Mouse (Mus musculus) MEL (cell line): ENCODE measurements around the gene Il10.

Source experiments
- CHD1 ChIP-seq: IDR thresholded peaks from 2 replicates; pipeline ENCODE4 v1.6.1; 2012; ENCODE audit warnings: low read depth, mild to moderate bottlenecking, inconsistent platforms, low read length, improper control_type of control experiment
- CHD2 ChIP-seq: IDR thresholded peaks from 2 replicates; pipeline ENCODE4 v1.6.1; 2011; ENCODE audit warnings: low read length, improper control_type of control experiment
- CTCF ChIP-seq, 3 experiments: IDR thresholded peaks in 2 of 3; conservative IDR thresholded peaks in 1 of 3; 2 replicates each; pipeline ENCODE4 v1.5.1; 2011 to 2012; ENCODE audit warnings: low read length in 3 of 3, low read depth in 2 of 3, mild to moderate bottlenecking in 2 of 3, improper control_type of control experiment in 1 of 3, inconsistent platforms in 1 of 3, mixed read lengths in 1 of 3, moderate library complexity in 1 of 3; ENCODE audit not compliant: control insufficient read depth in 1 of 3, insufficient read depth in 1 of 3, poor library complexity in 1 of 3, severe bottlenecking in 1 of 3
- EP300 ChIP-seq, 2 experiments: IDR thresholded peaks; 2 replicates each; pipeline ENCODE4 v1.6.1; 2011; ENCODE audit warnings: improper control_type of control experiment in 2 of 2, low read length in 2 of 2, low read depth in 1 of 2, mild to moderate bottlenecking in 1 of 2
- HCFC1 ChIP-seq: IDR thresholded peaks from 2 replicates; pipeline ENCODE4 v1.6.1; 2012; ENCODE audit warnings: low read depth, mild to moderate bottlenecking, inconsistent platforms, low read length, improper control_type of control experiment, moderate library complexity
- POLR2A ChIP-seq, 2 experiments: IDR thresholded peaks; 2 replicates each; pipeline ENCODE4 v1.6.1; 2011 to 2012; ENCODE audit warnings: low read length in 2 of 2, mild to moderate bottlenecking in 2 of 2, control low read depth in 1 of 2, improper control_type of control experiment in 1 of 2, low read depth in 1 of 2, moderate library complexity in 1 of 2; ENCODE audit not compliant: control insufficient read depth in 1 of 2, insufficient read depth in 1 of 2, poor library complexity in 1 of 2
- POLR2AphosphoS2 ChIP-seq: IDR thresholded peaks from 2 replicates; pipeline ENCODE4 v1.6.1; 2011; ENCODE audit warnings: low read length, improper control_type of control experiment
- POLR2AphosphoS5 ChIP-seq: IDR thresholded peaks from 2 replicates; pipeline ENCODE4 v1.6.1; 2012; ENCODE audit warnings: low read depth, borderline replicate concordance, mild to moderate bottlenecking, inconsistent platforms, low read length, moderate library complexity, mixed read lengths
- RCOR1 ChIP-seq: IDR thresholded peaks from 2 replicates; pipeline ENCODE4 v1.6.1; 2012; ENCODE audit warnings: low read depth, mild to moderate bottlenecking, inconsistent platforms, low read length, improper control_type of control experiment
- TBP ChIP-seq: IDR thresholded peaks from 2 replicates; pipeline ENCODE4 v1.8.0; 2011; ENCODE audit warnings: low read depth, low read length, improper control_type of control experiment
- ZNF384 ChIP-seq: IDR thresholded peaks from 2 replicates; pipeline ENCODE4 v1.6.1; 2012; ENCODE audit warnings: low read depth, mild to moderate bottlenecking, inconsistent platforms, low read length, improper control_type of control experiment

GRCm38 (mm10) chr1:131058431-131058830 lies 38.8 kb downstream of the Il10 start:
- TF ChIP-seq TBP (no peak), HCFC1 (no peak), POLR2A (IDR thresholded peaks at IDR 0.05; ENCODE audit: control insufficient read depth in 1 of 2, insufficient read depth in 1 of 2, low read depth in 1 of 2, low read length in 2 of 2, poor library complexity in 1 of 2) (no peak), ZNF384 (no peak), CHD2 (no peak), CHD1 (no peak), CTCF (IDR thresholded peaks at IDR 0.05 in 2 of 3, conservative IDR thresholded peaks at IDR 0.05 in 1 of 3; ENCODE audit: control insufficient read depth in 1 of 3, insufficient read depth in 1 of 3, low read depth in 2 of 3, low read length in 3 of 3, poor library complexity in 1 of 3, severe bottlenecking in 1 of 3) (no peak), EP300 (IDR thresholded peaks at IDR 0.05; ENCODE audit: low read depth in 1 of 2, low read length in 2 of 2) (no peak), POLR2AphosphoS2 (no peak), POLR2AphosphoS5 (no peak), RCOR1 (no peak)
